Mouse (Mus musculus) forebrain, postnatal 0 days (tissue): Measurements from ENCODE around the gene Hspa1b. TPM values are rescaled to one million over a fixed set of nuclear protein-coding genes. Genes with fewer than 3 reads are reported as not detected.
A peak's percentile ranks its signal among the peaks of the same experiment; 100 is the strongest.
"Not testable (repeated sequence)": the region's sequence is repeated elsewhere in the genome, so short reads cannot be mapped to it uniquely, and the experiment has no call there.

Experiments used
- ATAC-seq: fragments of 200-750 bp; cut with Nextera tagmentation; 2 replicates; pipeline ENCODE4 v1.8.0; 2017; ENCODE audit warnings: mild to moderate bottlenecking, moderate library complexity
- DNase-seq: peaks from one replicate; pipeline ENCODE4 v3.0.0-alpha.2; 2015
- H3K27ac ChIP-seq: fragments of 300-500 bp; sonication (generic); 2 replicates; pipeline ENCODE4 v1.5.1; 2014; ENCODE audit warnings: low read depth, mild to moderate bottlenecking, antibody characterized with exemption, low read length, moderate library complexity, mixed read lengths
- H3K27me3 ChIP-seq: fragments of 300-500 bp; sonication (generic); 2 replicates; pipeline ENCODE4 v1.6.1; 2014; ENCODE audit warnings: mild to moderate bottlenecking, low read length, mixed read lengths; ENCODE audit not compliant: insufficient read depth
- H3K36me3 ChIP-seq: fragments of 300-500 bp; sonication (generic); 2 replicates; pipeline ENCODE4 v1.6.1; 2014; ENCODE audit warnings: mild to moderate bottlenecking, moderate library complexity; ENCODE audit not compliant: insufficient read depth
- H3K4me1 ChIP-seq: fragments of 300-500 bp; sonication (generic); 2 replicates; pipeline ENCODE4 v1.6.1; 2014; ENCODE audit warnings: antibody characterized with exemption; ENCODE audit not compliant: insufficient read depth
- H3K4me2 ChIP-seq: fragments of 300-500 bp; sonication (generic); 2 replicates; pipeline ENCODE4 v1.6.1; 2014; ENCODE audit warnings: low read depth, mild to moderate bottlenecking, moderate library complexity
- H3K4me3 ChIP-seq: fragments of 300-500 bp; sonication (generic); 2 replicates; pipeline ENCODE4 v1.5.1; 2014; ENCODE audit warnings: low read depth, low read length, mixed read lengths
- H3K9ac ChIP-seq: fragments of 300-500 bp; sonication (generic); 2 replicates; pipeline ENCODE4 v1.6.1; 2014; ENCODE audit warnings: mild to moderate bottlenecking
- H3K9me3 ChIP-seq: fragments of 300-500 bp; sonication (generic); 2 replicates; pipeline ENCODE4 v1.6.1; 2016; ENCODE audit warnings: low read length
- CTCF ChIP-seq: sonication (generic); IDR thresholded peaks from 2 replicates; pipeline ENCODE4 v1.5.1; 2016; ENCODE audit warnings: antibody characterized with exemption, control low read depth, low read depth
- WGBS: fragments of 180-500 bp; shearing (Covaris S2); extraction: QIAGEN DNeasy Blood & Tissue Kit; methylation state at CpG from one replicate; pipeline ENCODE4 v1.1.7; 2014; 5-methylcytosine and 5-hydroxymethylcytosine counted together
- polyA plus RNA-seq: library from polyadenylated mRNA; unstranded; fragments of >200 nt; fragmentation: Nextera tagmentation; extraction: Ambion mirVana; gene quantifications from 2 replicates; pipeline ENCODE4 v1.2.1, GENCODE M21; 2015
- total RNA-seq: library from RNA; depleted of rRNA; stranded (reverse); fragments of >200 nt; gene quantifications from 2 replicates; pipeline ENCODE4 v1.2.3, GENCODE M21; 2014; rRNA removed

The Hspa1b gene
- total RNA-seq: 5.2 and 8.1 TPM in 2 replicates
- 0.42 and 0.52 TPM in 2 replicates for polyA plus RNA-seq

- H3K27ac ChIP-seq, H3K4me1 ChIP-seq, H3K9me3 ChIP-seq, H3K36me3 ChIP-seq, H3K27me3 ChIP-seq, H3K9ac ChIP-seq: not testable (repeated sequence)
- ATAC-seq (peak; percentile 97), DNase-seq (peak; percentile 70)
- peak within 1 kb of the TSS; percentile 42 for H3K4me3 ChIP-seq
- peak within 1 kb of the TSS; percentile 62 for H3K4me2 ChIP-seq
- WGBS: 1% methylated on average over 26 of the region's 32 CpGs
Measured at GRCm38 (mm10) chr17:34959130-34959778, at the start of gene Hspa1b. Gene Hspa1b (minus strand): TSS chr17:34959238.

- 96% methylated on average over 7 of the region's 7 CpGs for WGBS
- Histone ChIP-seq H3K27me3 (no peaks in the 10 kb centered on the region), H3K4me2 (no peak overlapping the region), H3K36me3 (peaks cover 67% of the 10 kb centered on the region), H3K9ac (no peak overlapping the region), H3K4me3 (no peak overlapping the region), H3K4me1 (peaks cover 7% of the 10 kb centered on the region), H3K9me3 (no peaks in the 10 kb centered on the region), H3K27ac (no peak overlapping the region)
- TF ChIP-seq CTCF: peak; percentile 37; the same call in 1 of the 2 replicates
- DNase-seq (no peak), ATAC-seq (no peak)
Measured at GRCm38 (mm10) chr17:35007387-35007991, 48.5 kb upstream of the Hspa1b start.

- H3K9me3 ChIP-seq, H3K4me1 ChIP-seq, H3K4me2 ChIP-seq, DNase-seq, H3K27me3 ChIP-seq, H3K27ac ChIP-seq, ATAC-seq, H3K4me3 ChIP-seq, H3K9ac ChIP-seq: not testable (repeated sequence)
- WGBS: 98% methylated on average over 4 of the region's 5 CpGs
- peaks cover 51% of the 10 kb centered on the region for H3K36me3 ChIP-seq
Measured at GRCm38 (mm10) chr17:35005902-35006301, 46.9 kb upstream of the Hspa1b start.

DNA sequence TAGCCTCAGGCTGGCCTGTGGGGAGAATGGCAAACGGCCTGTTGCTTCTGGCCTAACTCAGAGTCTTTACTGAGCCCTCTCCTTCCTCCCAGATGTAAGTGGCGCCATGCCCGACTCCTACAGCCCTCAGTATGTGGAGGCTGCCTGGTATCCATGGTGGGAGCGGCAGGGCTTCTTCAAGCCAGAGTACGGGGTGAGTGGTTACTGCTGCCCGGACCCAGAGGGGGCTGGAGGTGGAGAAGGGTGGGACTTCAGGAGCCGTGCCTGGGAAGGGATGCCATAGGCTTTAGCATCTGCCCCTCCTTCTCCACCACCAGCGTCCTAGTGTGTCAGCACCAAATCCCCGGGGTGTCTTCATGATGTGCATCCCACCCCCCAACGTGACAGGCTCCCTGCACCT, 46.1 kb upstream of the Hspa1b start:
- WGBS: 92% methylated on average over 10 of the region's 10 CpGs
- DNase-seq (no peak), ATAC-seq (no peak)
- no peaks in the 10 kb centered on the region for H3K9me3 ChIP-seq
- no peak overlapping the region for H3K4me2 ChIP-seq
- H3K9ac ChIP-seq: no peak overlapping the region
- H3K27ac ChIP-seq: no peak overlapping the region
- peaks cover 10% of the 10 kb centered on the region for H3K4me1 ChIP-seq
- no peak for TF ChIP-seq CTCF
- no peaks in the 10 kb centered on the region for H3K27me3 ChIP-seq
- H3K36me3 ChIP-seq: peaks cover 44% of the 10 kb centered on the region
- no peak overlapping the region for H3K4me3 ChIP-seq

DNA sequence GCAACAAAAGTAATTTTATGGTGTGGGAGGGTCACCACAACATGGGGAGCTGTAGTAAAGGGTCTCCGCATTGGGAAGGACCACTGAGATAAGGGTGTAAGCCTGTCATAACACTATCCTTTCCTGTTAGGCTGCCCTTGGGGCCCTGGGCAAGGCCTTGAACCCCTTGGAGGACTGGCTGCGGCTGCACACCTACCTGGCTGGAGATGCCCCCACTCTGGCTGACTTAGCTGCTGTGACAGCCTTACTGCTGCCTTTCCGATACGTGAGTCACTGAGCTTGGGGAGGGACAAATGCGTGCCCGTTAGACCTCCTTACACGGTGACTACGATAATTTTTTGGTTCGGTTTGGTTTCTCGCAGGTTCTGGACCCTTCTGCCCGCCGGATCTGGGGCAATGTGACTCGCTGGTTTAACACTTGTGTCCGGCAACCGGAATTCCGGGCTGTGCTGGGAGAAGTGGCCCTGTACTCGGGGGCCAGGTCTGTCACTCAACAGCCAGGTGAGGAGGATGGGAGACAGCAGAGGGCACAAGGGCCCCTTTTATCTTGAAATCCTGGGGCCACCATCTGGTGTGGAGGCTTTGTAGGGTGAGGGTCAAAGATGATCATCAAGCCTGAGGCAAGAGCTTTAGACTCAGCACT, 45.2 kb upstream of the Hspa1b start:
- no peak for TF ChIP-seq CTCF
- no peaks in the 10 kb centered on the region for H3K27me3 ChIP-seq
- H3K9ac ChIP-seq: no peak overlapping the region
- ATAC-seq (no peak), DNase-seq (no peak)
- H3K4me2 ChIP-seq: no peak overlapping the region
- peaks cover 37% of the 10 kb centered on the region for H3K36me3 ChIP-seq
- 97% methylated on average over 17 of the region's 17 CpGs for WGBS
- H3K4me1 ChIP-seq: peaks cover 10% of the 10 kb centered on the region
- H3K4me3 ChIP-seq: no peak overlapping the region
- H3K27ac ChIP-seq: no peak overlapping the region
- no peaks in the 10 kb centered on the region for H3K9me3 ChIP-seq

DNA sequence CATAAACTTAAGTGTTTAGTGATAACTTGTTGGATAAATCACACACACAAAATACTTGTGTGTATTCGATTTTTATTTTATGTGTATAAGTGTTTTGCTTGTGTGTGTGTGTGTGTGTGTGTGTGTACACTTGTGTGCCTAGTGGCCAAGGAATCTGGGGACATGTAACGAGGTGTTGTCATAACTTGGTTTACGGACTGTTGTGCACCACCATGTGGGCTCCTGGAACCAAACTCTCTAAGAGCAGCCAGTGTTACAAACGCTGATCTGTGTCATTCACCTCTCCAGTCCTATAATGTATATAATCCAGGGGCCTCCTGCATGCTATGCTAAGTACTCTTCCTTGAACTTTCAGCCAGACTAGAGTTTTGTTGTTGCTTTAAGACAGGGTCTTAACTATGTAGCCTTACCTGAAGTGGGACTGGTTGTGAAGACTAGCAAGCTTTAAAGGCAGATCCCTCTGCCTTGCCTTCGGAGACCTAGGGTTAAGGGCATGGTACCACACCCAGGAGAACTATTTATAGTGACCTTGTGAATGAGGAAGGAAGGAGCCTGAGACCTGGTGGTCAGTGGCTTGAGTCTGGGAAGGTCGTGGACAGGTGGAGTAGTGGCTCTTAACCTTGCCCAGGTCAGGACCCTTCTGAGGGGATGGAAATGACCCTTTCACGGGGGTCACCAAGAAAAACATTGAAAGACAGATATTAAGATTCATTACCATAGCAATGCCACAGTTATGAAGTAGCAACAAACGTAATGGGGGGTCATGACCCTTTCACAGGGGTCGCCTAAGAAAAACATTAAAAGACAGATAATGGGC, 44.2 kb upstream of the Hspa1b start:
- Histone ChIP-seq H3K27me3 (no peaks in the 10 kb centered on the region), H3K9me3 (no peaks in the 10 kb centered on the region), H3K4me2 (no peak overlapping the region; the same call in 1 of the 2 replicates), H3K36me3 (peaks cover 30% of the 10 kb centered on the region), H3K4me3 (no peak overlapping the region), H3K27ac (no peak overlapping the region), H3K4me1 (peaks cover 10% of the 10 kb centered on the region), H3K9ac (no peak overlapping the region)
- ATAC-seq: no peak
- no peak for DNase-seq
- 69% methylated on average over 9 of the region's 9 CpGs for WGBS
- TF ChIP-seq CTCF: no peak
